Mouse (Mus musculus) heart, embryonic 16.5 days (tissue): ENCODE results near the gene Ifi27l2b. TPM values are rescaled to one million over a fixed set of nuclear protein-coding genes. Genes with fewer than 3 reads are reported as not detected.
"Not testable (repeated sequence)": the region's sequence is repeated elsewhere in the genome, so short reads cannot be mapped to it uniquely, and the experiment has no call there.

Experiments used
- ATAC-seq: fragments of 200-750 bp; cut with Nextera tagmentation; replicated peaks from 2 replicates; pipeline ENCODE4 v1.8.0; 2017; ENCODE audit warnings: moderate number of reproducible peaks; ENCODE audit not compliant: insufficient read depth, low FRiP score; ENCODE audit errors: extremely low read depth
- H3K27ac ChIP-seq: fragments of 300-500 bp; sonication (generic); 2 replicates; pipeline ENCODE4 v1.5.1; 2014; ENCODE audit warnings: mild to moderate bottlenecking, low read length, control low read depth, moderate library complexity
- H3K27me3 ChIP-seq: fragments of 300-500 bp; sonication (generic); 2 replicates; pipeline ENCODE4 v1.6.1; 2014; ENCODE audit warnings: low read length, mixed read lengths; ENCODE audit not compliant: control insufficient read depth, insufficient read depth
- H3K36me3 ChIP-seq: fragments of 300-500 bp; sonication (generic); 2 replicates; pipeline ENCODE4 v1.6.1; 2014; ENCODE audit not compliant: control insufficient read depth, insufficient read depth
- H3K4me1 ChIP-seq: fragments of 300-500 bp; sonication (generic); 2 replicates; pipeline ENCODE4 v1.6.1; 2014; ENCODE audit warnings: low read length, mixed read lengths; ENCODE audit not compliant: control insufficient read depth, insufficient read depth
- H3K4me2 ChIP-seq: fragments of 300-500 bp; sonication (generic); 2 replicates; pipeline ENCODE4 v1.6.1; 2014; ENCODE audit warnings: low read depth, mild to moderate bottlenecking, control low read depth, low read length
- H3K4me3 ChIP-seq: fragments of 300-500 bp; sonication (generic); 2 replicates; pipeline ENCODE4 v1.5.1; 2014; ENCODE audit warnings: mild to moderate bottlenecking, control low read depth, low read length
- H3K9ac ChIP-seq: fragments of 300-500 bp; sonication (generic); 2 replicates; pipeline ENCODE4 v1.6.1; 2014; ENCODE audit warnings: low read length, control low read depth
- H3K9me3 ChIP-seq: fragments of 300-500 bp; sonication (generic); replicated peaks from 2 replicates; pipeline ENCODE4 v1.6.1; 2016; ENCODE audit warnings: low read length; ENCODE audit not compliant: control insufficient read depth
- WGBS: fragments of 180-500 bp; shearing (Covaris S2); extraction: QIAGEN DNeasy Blood & Tissue Kit; methylation state at CpG from one replicate; pipeline ENCODE4 v1.1.7; 2014; 5-methylcytosine and 5-hydroxymethylcytosine counted together
- polyA plus RNA-seq: library from polyadenylated mRNA; unstranded; fragments of >200 nt; fragmentation: Nextera tagmentation; extraction: Ambion mirVana; gene quantifications from 2 replicates; pipeline ENCODE4 v1.2.1, GENCODE M21; 2015

Ifi27l2b gene
- polyA plus RNA-seq, 1 experiment from 2014 or later = 0.38 TPM

- no peak overlapping the region for H3K27ac ChIP-seq
- H3K4me3 ChIP-seq = no peak overlapping the region
- H3K9ac ChIP-seq = no peak overlapping the region
- no peaks in the 10 kb centered on the region; the same call in 1 of the 2 replicates for H3K27me3 ChIP-seq
- H3K4me2 ChIP-seq = no peak overlapping the region
- H3K36me3 ChIP-seq = no peaks in the 10 kb centered on the region
- ATAC-seq = no peak
- no peaks in the 10 kb centered on the region for H3K9me3 ChIP-seq
- no peaks in the 10 kb centered on the region for H3K4me1 ChIP-seq
These were observed 3.7 kb downstream of the Ifi27l2b start for GRCm38 (mm10) chr12:103453361-103453760.

GRCm38 (mm10) chr12:103445060-103445459 is 12.0 kb downstream of the Ifi27l2b start:
- H3K4me1 ChIP-seq = no peaks in the 10 kb centered on the region
- H3K4me3 ChIP-seq = no peak overlapping the region
- H3K36me3 ChIP-seq = no peaks in the 10 kb centered on the region
- WGBS = 81% methylated on average over 3 of the region's 3 CpGs
- no peak for ATAC-seq
- no peaks in the 10 kb centered on the region for H3K9me3 ChIP-seq
- H3K9ac ChIP-seq = no peak overlapping the region
- no peaks in the 10 kb centered on the region; the same call in 1 of the 2 replicates for H3K27me3 ChIP-seq
- H3K27ac ChIP-seq = no peak overlapping the region
- no peak overlapping the region for H3K4me2 ChIP-seq

GRCm38 (mm10) chr12:103444261-103444660 is 12.8 kb downstream of the Ifi27l2b start:
- H3K27ac ChIP-seq, H3K4me1 ChIP-seq, H3K9me3 ChIP-seq, ATAC-seq, H3K36me3 ChIP-seq, H3K4me3 ChIP-seq, H3K9ac ChIP-seq, H3K27me3 ChIP-seq, H3K4me2 ChIP-seq: not testable (repeated sequence)
- 22% methylated on average over 6 of the region's 7 CpGs for whole genome bisulfite sequencing

GRCm38 (mm10) chr12:103443524-103443923 is 13.5 kb downstream of the Ifi27l2b start, which contains the start of gene Ifi27l2a:
TSS of gene Ifi27l2a (minus strand) at chr12:103443680.
- no peak for ATAC-seq
- H3K27ac ChIP-seq = no peak within 1 kb of the TSS
- no peak within 1 kb of the TSS for H3K4me3 ChIP-seq
- 51% methylated on average over 3 of the region's 3 CpGs for WGBS
- no peaks in the 10 kb centered on the region; the same call in 1 of the 2 replicates for H3K27me3 ChIP-seq
- no peaks in the 10 kb centered on the region for H3K4me1 ChIP-seq
- H3K36me3 ChIP-seq = no peaks in the 10 kb centered on the region
- no peak within 1 kb of the TSS for H3K4me2 ChIP-seq
- H3K9me3 ChIP-seq = no peaks in the 10 kb centered on the region
- H3K9ac ChIP-seq = no peak within 1 kb of the TSS

- WGBS = 86% methylated on average over 1 of the region's 1 CpGs
- H3K9ac ChIP-seq = no peak overlapping the region
- no peaks in the 10 kb centered on the region for H3K9me3 ChIP-seq
- H3K36me3 ChIP-seq = no peaks in the 10 kb centered on the region
- no peak overlapping the region for H3K4me2 ChIP-seq
- no peak overlapping the region for H3K27ac ChIP-seq
- no peak overlapping the region for H3K4me3 ChIP-seq
- H3K4me1 ChIP-seq = no peaks in the 10 kb centered on the region
- no peak for ATAC-seq
- no peaks in the 10 kb centered on the region for H3K27me3 ChIP-seq
These were observed 19.4 kb downstream of the Ifi27l2b start for GRCm38 (mm10) chr12:103437601-103438000.

GRCm38 (mm10) chr12:103434861-103435260 is 22.2 kb downstream of the Ifi27l2b start:
- ATAC-seq = no peak
- H3K4me3 ChIP-seq = peak overlapping the region; percentile 47

GRCm38 (mm10) chr12:103433986-103434731 is 22.9 kb downstream of the Ifi27l2b start, which contains the start of gene Ifi27:
TSS of gene Ifi27 (plus strand) at chr12:103434211.
- 42% methylated on average over 8 of the region's 8 CpGs for WGBS

More at GRCm38 (mm10) chr12:103434861-103435260, 22.2 kb downstream of the Ifi27l2b start:
- Histone ChIP-seq H3K4me2 (peak overlapping the region; percentile 57), H3K4me1 (no peaks in the 10 kb centered on the region), H3K9ac (no peak overlapping the region), H3K36me3 (no peaks in the 10 kb centered on the region), H3K27ac (no peak overlapping the region), H3K27me3 (no peaks in the 10 kb centered on the region), H3K9me3 (no peaks in the 10 kb centered on the region)

GRCm38 (mm10) chr12:103433430-103433829 is 23.6 kb downstream of the Ifi27l2b start:
- Histone ChIP-seq H3K4me3 (no peak overlapping the region), H3K36me3 (no peaks in the 10 kb centered on the region), H3K9ac (no peak overlapping the region), H3K4me1 (no peaks in the 10 kb centered on the region), H3K27ac (peak overlapping the region; percentile 53; the same call in 1 of the 2 replicates), H3K4me2 (no peak overlapping the region), H3K9me3 (no peaks in the 10 kb centered on the region), H3K27me3 (no peaks in the 10 kb centered on the region)
- whole genome bisulfite sequencing = 65% methylated on average over 2 of the region's 2 CpGs
- no peak for ATAC-seq

More at GRCm38 (mm10) chr12:103433986-103434731, 22.9 kb downstream of the Ifi27l2b start, which contains the start of gene Ifi27:
- H3K4me2 ChIP-seq = peak within 1 kb of the TSS; percentile 57
- no peaks in the 10 kb centered on the region for H3K27me3 ChIP-seq
- peak within 1 kb of the TSS; percentile 47 for H3K4me3 ChIP-seq
- peak within 1 kb of the TSS; percentile 34; the same call in 1 of the 2 replicates for H3K9ac ChIP-seq
- no peaks in the 10 kb centered on the region for H3K9me3 ChIP-seq
- peak within 1 kb of the TSS; percentile 73 for H3K27ac ChIP-seq
- no peaks in the 10 kb centered on the region for H3K4me1 ChIP-seq
- ATAC-seq = peak; percentile 92
- H3K36me3 ChIP-seq = no peaks in the 10 kb centered on the region

- H3K27me3 ChIP-seq = no peaks in the 10 kb centered on the region
- 86% methylated on average over 7 of the region's 7 CpGs for WGBS
- no peak overlapping the region for H3K4me2 ChIP-seq
- H3K4me3 ChIP-seq = no peak overlapping the region
- H3K27ac ChIP-seq = no peak overlapping the region
- H3K4me1 ChIP-seq = peaks cover 29% of the 10 kb centered on the region
- H3K9ac ChIP-seq = no peak overlapping the region
- no peaks in the 10 kb centered on the region for H3K9me3 ChIP-seq
- no peak for ATAC-seq
- peaks cover 8% of the 10 kb centered on the region for H3K36me3 ChIP-seq
These were observed 30.3 kb downstream of the Ifi27l2b start for GRCm38 (mm10) chr12:103426710-103427109.
